Mouse (Mus musculus) ES-E14 (cell line): ENCODE measurements around the gene Arhgap31. TPM values are rescaled to one million over a fixed set of nuclear protein-coding genes. Genes with fewer than 3 reads are reported as not detected.

ENCODE experiments used
- DNase-seq: peaks from one replicate; pipeline ENCODE4 v3.0.0-alpha.2; 2013; ENCODE audit warnings: low read depth, low spot score
- H3K27ac ChIP-seq: 2 replicates; pipeline ENCODE4 v1.5.1; 2012; ENCODE audit warnings: low read depth, mild to moderate bottlenecking, low read length, moderate library complexity, mixed read lengths; ENCODE audit not compliant: poor library complexity, insufficient read depth, severe bottlenecking
- H3K36me3 ChIP-seq: 2 replicates; pipeline ENCODE4 v1.6.1; 2012; ENCODE audit warnings: mild to moderate bottlenecking, low read length, moderate library complexity, mixed read lengths; ENCODE audit not compliant: control insufficient read depth, poor library complexity, insufficient read depth, severe bottlenecking
- H3K4me1 ChIP-seq, 2 experiments: fragments of 150-350 bp in 1 of 2; sonication (generic) in 1 of 2; 2 replicates each; pipeline ENCODE4 v1.6.1; 2012; ENCODE audit warnings: low read length in 2 of 2, mild to moderate bottlenecking in 1 of 2, mixed read lengths in 1 of 2; ENCODE audit not compliant: control insufficient read depth in 2 of 2, insufficient read depth in 2 of 2, poor library complexity in 1 of 2
- H3K4me3 ChIP-seq, 2 experiments: fragments of 150-350 bp in 1 of 2; sonication (generic) in 1 of 2; 2 replicates each; pipeline ENCODE4 v1.5.1; 2012; ENCODE audit warnings: low read length in 2 of 2, low read depth in 1 of 2, mild to moderate bottlenecking in 1 of 2, mixed read lengths in 1 of 2; ENCODE audit not compliant: insufficient read depth in 1 of 2, poor library complexity in 1 of 2, severe bottlenecking in 1 of 2
- H3K9ac ChIP-seq: 2 replicates; pipeline ENCODE4 v1.6.1; 2012; ENCODE audit warnings: low read depth, mild to moderate bottlenecking, low read length, mixed read lengths; ENCODE audit not compliant: poor library complexity, insufficient read depth, severe bottlenecking
- H3K9me3 ChIP-seq: fragments of 150-350 bp; sonication (generic); 2 replicates; pipeline ENCODE4 v1.6.1; 2012; ENCODE audit warnings: low read depth, mild to moderate bottlenecking, low read length; ENCODE audit not compliant: control insufficient read depth, insufficient read depth
- CHD2 ChIP-seq: IDR thresholded peaks from 2 replicates; pipeline ENCODE4 v1.6.1; 2014; ENCODE audit warnings: mild to moderate bottlenecking, low read depth, low read length, inconsistent platforms
- HCFC1 ChIP-seq: IDR thresholded peaks from 2 replicates; pipeline ENCODE4 v1.6.1; 2012; ENCODE audit warnings: low read length, inconsistent platforms, borderline replicate concordance; ENCODE audit not compliant: insufficient read depth
- MAFK ChIP-seq: IDR thresholded peaks from 2 replicates; pipeline ENCODE4 v1.6.1; 2014; ENCODE audit warnings: mild to moderate bottlenecking, low read depth, low read length, inconsistent platforms; ENCODE audit not compliant: insufficient read depth
- ZC3H11A ChIP-seq: IDR thresholded peaks from 2 replicates; pipeline ENCODE4 v1.6.1; 2012; ENCODE audit warnings: low read depth, mild to moderate bottlenecking, inconsistent platforms, low read length, borderline replicate concordance
- ZNF384 ChIP-seq: IDR thresholded peaks from 2 replicates; pipeline ENCODE4 v1.6.1; 2012; ENCODE audit warnings: low read depth, low read length, inconsistent platforms
- in situ Hi-C, 2 experiments: fragments of 600-800 bp; cut with MboI; formaldehyde crosslinking; loops; one replicate each; pipeline ENCODE4 v1.15.1; 2025; ENCODE audit warnings: low sequenced_read_pairs in 2 of 2, inconsistent platforms in 1 of 2; ENCODE audit not compliant: unreplicated experiment in 2 of 2
- total RNA-seq: library from RNA; depleted of rRNA; stranded (reverse); fragments of 300-350 nt; gene quantifications from 2 replicates; pipeline ENCODE4 v1.2.3, GENCODE M21; 2012

The Arhgap31 gene
- total RNA-seq, 1 experiment = 1.0 TPM

GRCm38 (mm10) chr16:38687673-38688072, 25.4 kb downstream of the Arhgap31 start:
- Histone ChIP-seq H3K36me3 (no peaks in the 10 kb centered on the region), H3K27ac (no peak overlapping the region), H3K4me3 (no peak overlapping the region), H3K9ac (no peak overlapping the region), H3K9me3 (no peaks in the 10 kb centered on the region), H3K4me1 (no peaks in the 10 kb centered on the region)
- in situ Hi-C loops = no loop called here
- TF ChIP-seq ZNF384 (no peak), CHD2 (no peak), HCFC1 (no peak), MAFK (no peak), ZC3H11A (no peak)
- no peak for DNase-seq

- H3K4me3 ChIP-seq = no peak overlapping the region
- no peak overlapping the region for H3K27ac ChIP-seq
- in situ Hi-C loops = no loop called here
- H3K9me3 ChIP-seq = no peaks in the 10 kb centered on the region
- peaks cover 0 to 2% of the 10 kb centered on the region in 2 experiments; a peak in 1 of 4 replicates for H3K4me1 ChIP-seq
- H3K9ac ChIP-seq = no peak overlapping the region
- no peak for DNase-seq
- H3K36me3 ChIP-seq = no peaks in the 10 kb centered on the region
- TF ChIP-seq CHD2 (no peak), HCFC1 (no peak), ZNF384 (peak; percentile 44; the same call in 1 of the 2 replicates)
Measured at GRCm38 (mm10) chr16:38683094-38683493, 30.0 kb downstream of the Arhgap31 start.

GRCm38 (mm10) chr16:38681313-38681712, 31.8 kb downstream of the Arhgap31 start:
- Histone ChIP-seq H3K36me3 (no peaks in the 10 kb centered on the region), H3K9me3 (no peaks in the 10 kb centered on the region), H3K4me3 (no peak overlapping the region), H3K9ac (no peak overlapping the region), H3K4me1 (peaks cover 0 to 2% of the 10 kb centered on the region in 2 experiments; a peak in 1 of 4 replicates), H3K27ac (no peak overlapping the region)
- no peak for DNase-seq
- in situ Hi-C loops = no loop called here
- no peak for TF ChIP-seq HCFC1
- TF ChIP-seq ZC3H11A = no peak
- TF ChIP-seq ZNF384 = no peak
- TF ChIP-seq MAFK = no peak
- TF ChIP-seq CHD2 = no peak

- no peak for DNase-seq
- H3K9me3 ChIP-seq = no peaks in the 10 kb centered on the region
- H3K36me3 ChIP-seq = no peaks in the 10 kb centered on the region
- no peak overlapping the region for H3K27ac ChIP-seq
- TF ChIP-seq ZNF384 = no peak
- no peak for TF ChIP-seq MAFK
- TF ChIP-seq HCFC1 = no peak
- TF ChIP-seq ZC3H11A = no peak
- TF ChIP-seq CHD2 = no peak
- peaks cover 0 to 2% of the 10 kb centered on the region in 2 experiments; a peak in 1 of 4 replicates for H3K4me1 ChIP-seq
- H3K9ac ChIP-seq = no peak overlapping the region
- H3K4me3 ChIP-seq = no peak overlapping the region
- in situ Hi-C loops = no loop called here
Measured at GRCm38 (mm10) chr16:38679431-38680021, 33.5 kb downstream of the Arhgap31 start.
